Mouse (Mus musculus): ENCODE measurements around the gene Cxcr1. TPM values are rescaled to one million over a fixed set of nuclear protein-coding genes. Genes with fewer than 3 reads are reported as not detected.

Gene Cxcr1
- polyA plus RNA-seq, 1 experiment from 2014 or later: not detected

GRCm38 (mm10) chr1:74155435-74156012 lies 38.9 kb downstream of the Cxcr1 start:
- H3K27me3 ChIP-seq: no peaks in the 10 kb centered on the region
- 90% methylated on average over 6 of the region's 6 CpGs for WGBS

GRCm38 (mm10) chr1:74153461-74154184 lies 40.8 kb downstream of the Cxcr1 start, which contains the start of gene Cxcr2:
Gene Cxcr2, plus strand, starts transcription at chr1:74153989.
- H3K4me1 ChIP-seq (replicated peaks): no peaks in the 10 kb centered on the region
- H3K27ac ChIP-seq (replicated peaks): no peak within 1 kb of the TSS
- H3K9ac ChIP-seq: no peak within 1 kb of the TSS
- no peaks in the 10 kb centered on the region for H3K9me3 ChIP-seq
- no peaks in the 10 kb centered on the region for H3K27me3 ChIP-seq
- 75% methylated on average over 8 of the region's 8 CpGs for WGBS
- no peak within 1 kb of the TSS for H3K4me3 ChIP-seq
- no peaks in the 10 kb centered on the region for H3K36me3 ChIP-seq
- H3K4me2 ChIP-seq: no peak within 1 kb of the TSS
- no peak for ATAC-seq (ENCODE audit: low read depth)

More at GRCm38 (mm10) chr1:74155435-74156012, 38.9 kb downstream of the Cxcr1 start:
- no peak overlapping the region for H3K4me2 ChIP-seq
- no peak overlapping the region for H3K9ac ChIP-seq
- no peak overlapping the region for H3K4me3 ChIP-seq
- no peak overlapping the region for H3K27ac ChIP-seq (replicated peaks)
- H3K36me3 ChIP-seq: no peaks in the 10 kb centered on the region
- no peaks in the 10 kb centered on the region for H3K9me3 ChIP-seq
- H3K4me1 ChIP-seq (replicated peaks): no peaks in the 10 kb centered on the region
- no peak for ATAC-seq (ENCODE audit: low read depth)

- H3K36me3 ChIP-seq: no peaks in the 10 kb centered on the region
Measured at GRCm38 (mm10) chr1:74151091-74151490, 43.3 kb downstream of the Cxcr1 start.

DNA sequence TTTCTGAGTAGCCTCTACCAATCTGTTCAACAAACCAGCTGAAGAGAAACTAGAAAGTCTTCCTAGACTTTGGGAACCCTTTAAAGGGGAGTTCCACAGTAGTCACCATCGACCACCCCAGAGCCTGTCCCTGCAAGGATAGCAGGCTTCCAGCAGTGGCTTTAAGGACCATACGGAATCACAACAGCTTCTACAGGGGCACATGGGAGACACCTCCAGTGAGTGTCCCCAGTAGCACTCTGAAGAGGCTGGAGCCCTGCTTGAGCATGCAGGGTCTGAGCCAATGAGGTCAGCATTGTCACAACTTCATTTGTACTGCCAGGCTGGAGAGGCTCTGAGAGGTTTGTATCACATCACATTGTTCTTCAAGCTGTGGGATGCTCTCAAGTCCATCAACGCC lies 44.3 kb downstream of the Cxcr1 start:
- no peaks in the 10 kb centered on the region for H3K9me3 ChIP-seq
- H3K27ac ChIP-seq (replicated peaks): no peak overlapping the region
- ATAC-seq (ENCODE audit: low read depth): no peak
- H3K4me3 ChIP-seq: no peak overlapping the region
- H3K4me1 ChIP-seq (replicated peaks): no peaks in the 10 kb centered on the region
- H3K4me2 ChIP-seq: no peak overlapping the region
- 84% methylated on average over 3 of the region's 3 CpGs for WGBS
- H3K9ac ChIP-seq: no peak overlapping the region
- H3K27me3 ChIP-seq: no peaks in the 10 kb centered on the region
- H3K36me3 ChIP-seq: no peaks in the 10 kb centered on the region

More at GRCm38 (mm10) chr1:74151091-74151490, 43.3 kb downstream of the Cxcr1 start:
- Histone ChIP-seq H3K27me3 (no peaks in the 10 kb centered on the region), H3K9ac (no peak overlapping the region), H3K4me3 (no peak overlapping the region), H3K4me1 (replicated peaks) (no peaks in the 10 kb centered on the region), H3K4me2 (no peak overlapping the region), H3K9me3 (no peaks in the 10 kb centered on the region), H3K27ac (replicated peaks) (no peak overlapping the region)
- WGBS: 83% methylated on average over 3 of the region's 3 CpGs
- no peak for ATAC-seq (ENCODE audit: low read depth)

DNA sequence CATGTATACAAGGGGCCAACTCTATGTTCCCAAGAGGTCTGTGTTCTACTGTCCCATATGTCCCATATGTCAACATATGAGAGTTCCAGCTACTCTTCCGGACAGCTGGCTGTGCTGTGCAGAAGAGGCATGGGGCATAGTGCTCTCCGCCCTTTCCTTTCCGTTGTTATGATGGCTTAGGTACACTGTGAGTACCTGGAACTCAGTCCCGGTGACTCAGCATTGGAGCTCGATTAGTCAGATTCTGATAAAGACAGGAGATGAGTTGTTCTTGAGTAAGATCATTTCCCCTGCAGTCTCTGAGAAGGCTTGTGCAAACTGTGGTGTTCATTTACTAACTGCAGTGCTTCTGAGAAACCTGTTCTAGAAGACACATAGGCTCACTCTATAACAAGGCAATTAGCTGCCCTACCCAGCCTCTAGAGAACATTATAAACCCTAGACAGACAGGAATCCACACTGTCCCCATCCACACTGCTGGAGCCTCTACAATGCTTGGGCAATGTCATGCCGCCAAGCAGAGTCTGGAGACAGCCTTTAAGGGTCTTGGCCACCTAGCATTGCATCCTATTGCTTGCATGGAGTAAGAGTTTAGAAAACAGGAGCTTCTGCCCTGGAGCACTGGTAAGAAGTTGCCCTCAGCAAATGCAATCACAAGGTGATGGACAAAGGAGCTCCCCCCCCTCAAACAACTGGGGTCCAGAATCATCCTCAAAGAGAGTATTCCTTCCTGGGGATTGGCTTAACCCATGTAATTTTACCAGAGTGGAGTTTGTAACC lies 45.1 kb downstream of the Cxcr1 start:
- Histone ChIP-seq H3K36me3 (no peaks in the 10 kb centered on the region), H3K4me2 (no peak overlapping the region), H3K27me3 (no peaks in the 10 kb centered on the region), H3K4me1 (replicated peaks) (no peaks in the 10 kb centered on the region), H3K4me3 (no peak overlapping the region), H3K9ac (no peak overlapping the region), H3K9me3 (no peaks in the 10 kb centered on the region), H3K27ac (replicated peaks) (no peak overlapping the region)
- ATAC-seq (ENCODE audit: low read depth): no peak
- 88% methylated on average over 6 of the region's 6 CpGs for WGBS

MicroRNAs within 50 kb of the gene (microRNA counts, 519-probe panel; counts per million panel counts)
- microRNA mmu-miR-1928: 1,548 counts per million, percentile 7 among the panel's probes with 10 or more counts

Small RNA genes within 50 kb of the gene (microRNA-seq; reads per million reads assigned to microRNA genes)
- not detected for gene Mir1928

Other genes with a start within 250 kb of the Cxcr1 start
- gene Tns1, start 70.2 kb downstream of the Cxcr1 start, polyA plus RNA-seq (2015; fragmentation: Nextera tagmentation; extraction: Ambion mirVana): 15.8 and 17.0 TPM in 2 replicates
- 0.14 TPM in 1 of 2 replicates, not detected in the other for gene Rufy4, start 69.1 kb downstream of the Cxcr1 start, polyA plus RNA-seq (2015; fragmentation: Nextera tagmentation; extraction: Ambion mirVana)
- 0.12 and 0.15 TPM in 2 replicates for gene Cxcr2, start 40.6 kb downstream of the Cxcr1 start, polyA plus RNA-seq (2015; fragmentation: Nextera tagmentation; extraction: Ambion mirVana)
- gene Arpc2, start 41.5 kb upstream of the Cxcr1 start, polyA plus RNA-seq (2015; fragmentation: Nextera tagmentation; extraction: Ambion mirVana): 436 and 457 TPM in 2 replicates
- gene Gpbar1, start 83.9 kb upstream of the Cxcr1 start, polyA plus RNA-seq (2015; fragmentation: Nextera tagmentation; extraction: Ambion mirVana): 0.28 TPM in 1 of 2 replicates, not detected in the other
- gene Aamp, start 90.1 kb upstream of the Cxcr1 start, polyA plus RNA-seq (2015; fragmentation: Nextera tagmentation; extraction: Ambion mirVana): 195 and 200 TPM in 2 replicates
- gene Pnkd, start 90.3 kb upstream of the Cxcr1 start, polyA plus RNA-seq (2015; fragmentation: Nextera tagmentation; extraction: Ambion mirVana): 104 and 119 TPM in 2 replicates
- 9.0 and 10.9 TPM in 2 replicates for gene Tmbim1, start 111.0 kb upstream of the Cxcr1 start, polyA plus RNA-seq (2015; fragmentation: Nextera tagmentation; extraction: Ambion mirVana)
- 0.73 and 1.1 TPM in 2 replicates for gene Catip, start 167.5 kb upstream of the Cxcr1 start, polyA plus RNA-seq (2015; fragmentation: Nextera tagmentation; extraction: Ambion mirVana)
- gene Slc11a1, start 180.6 kb upstream of the Cxcr1 start, polyA plus RNA-seq (2015; fragmentation: Nextera tagmentation; extraction: Ambion mirVana): 2.7 and 3.1 TPM in 2 replicates
- gene Ctdsp1, start 196.9 kb upstream of the Cxcr1 start, polyA plus RNA-seq (2015; fragmentation: Nextera tagmentation; extraction: Ambion mirVana): 22.5 and 27.1 TPM in 2 replicates
- gene Vil1, start 214.7 kb upstream of the Cxcr1 start, polyA plus RNA-seq (2015; fragmentation: Nextera tagmentation; extraction: Ambion mirVana): 0.10 and 0.12 TPM in 2 replicates

Data from neural tube, embryonic 13.5 days (tissue).